12 mouse cellular contexts compared by ENCODE assay signal in genomic region chr10:127047954-127048353, GRCm38 (mm10). TPM values are rescaled to one million over a fixed set of nuclear protein-coding genes. Genes with fewer than 3 reads are reported as not detected.
DNase-seq lines count a peak whose midpoint lies in the region; ATAC-seq and TF ChIP-seq lines count a peak whose summit lies in the region.
"Had no signal": no experiment of that assay in that cellular context is flagged by ENCODE, and none has a peak within 500 bp of the region (broad histone marks: within the 10 kb centered on the region; RNA-seq: fewer than 3 reads in every experiment).

Cyp27b1 (plus strand) TSS chr10:127048250.

- no peak for TF ChIP-seq CTCF in heart, adult 2 months (IDR thresholded peaks at IDR 0.05)
- no peak for TF ChIP-seq CTCF in midbrain, postnatal 0 days (IDR thresholded peaks at IDR 0.05)

- H3K4me1 ChIP-seq in heart, embryonic 15.5 days (replicated peaks) = peaks cover 19% of the 10 kb centered on the region
- H3K4me1 ChIP-seq in heart, adult 2 months (ENCODE audit: control insufficient read depth, insufficient read depth, low read length) = peaks cover 1% of the 10 kb centered on the region
- peaks cover 4% of the 10 kb centered on the region for H3K4me1 ChIP-seq in midbrain, embryonic 12.5 days
- no peaks in the 10 kb centered on the region for H3K4me1 ChIP-seq in midbrain, postnatal 0 days (ENCODE audit: insufficient read depth, low read length)
- H3K4me1 ChIP-seq in intestine, embryonic 16.5 days (ENCODE audit: control insufficient read depth, insufficient read depth, low read length) = peaks cover under 1% of the 10 kb centered on the region; the same call in 1 of the 2 replicates
- peaks cover 12% of the 10 kb centered on the region for H3K4me1 ChIP-seq in stomach, embryonic 16.5 days (ENCODE audit: control insufficient read depth, insufficient read depth, low read length)

- H3K4me2 ChIP-seq in heart, embryonic 15.5 days = peak within 1 kb of the TSS; percentile 53
- H3K4me2 ChIP-seq in midbrain, embryonic 12.5 days (replicated peaks) = no peak within 1 kb of the TSS
- H3K4me2 ChIP-seq in midbrain, postnatal 0 days (ENCODE audit: low read depth, low read length, poor library complexity, severe bottlenecking) = no peak within 1 kb of the TSS
- H3K4me2 ChIP-seq in intestine, embryonic 16.5 days (ENCODE audit: low read depth, low read length) = peak within 1 kb of the TSS; percentile 41
- peak within 1 kb of the TSS; percentile 51 for H3K4me2 ChIP-seq in stomach, embryonic 16.5 days (ENCODE audit: low read depth, low read length)

- TF ChIP-seq EP300 in heart, adult 2 months (IDR thresholded peaks at IDR 0.05; ENCODE audit: insufficient read depth, low read depth, low read length) = no peak

- no peak within 1 kb of the TSS for H3K27ac ChIP-seq in heart, embryonic 15.5 days
- H3K27ac ChIP-seq in heart, adult 2 months = no peak within 1 kb of the TSS
- no peak within 1 kb of the TSS for H3K27ac ChIP-seq in midbrain, embryonic 12.5 days (replicated peaks)
- no peak within 1 kb of the TSS for H3K27ac ChIP-seq in midbrain, postnatal 0 days (ENCODE audit: low read depth, low read length)
- no peak within 1 kb of the TSS for H3K27ac ChIP-seq in intestine, embryonic 16.5 days (ENCODE audit: low read length)
- H3K27ac ChIP-seq in stomach, embryonic 16.5 days (ENCODE audit: low read length) = no peak within 1 kb of the TSS

- H3K36me3 ChIP-seq in heart, embryonic 15.5 days = peaks cover 9% of the 10 kb centered on the region; the same call in 1 of the 2 replicates
- H3K36me3 ChIP-seq in heart, adult 2 months (ENCODE audit: control insufficient read depth, insufficient read depth, low read length) = no peaks in the 10 kb centered on the region
- H3K36me3 ChIP-seq in midbrain, embryonic 12.5 days = peaks cover 16% of the 10 kb centered on the region; the same call in 1 of the 2 replicates
- no peaks in the 10 kb centered on the region for H3K36me3 ChIP-seq in midbrain, postnatal 0 days (ENCODE audit: insufficient read depth, low read length)
- H3K36me3 ChIP-seq in intestine, embryonic 16.5 days (ENCODE audit: control insufficient read depth, insufficient read depth, low read length) = 0 out of 2 replicates have a peak, but pooled peaks cover 3% of the 10 kb centered on the region
- H3K36me3 ChIP-seq in stomach, embryonic 16.5 days (ENCODE audit: control insufficient read depth, insufficient read depth, low read length) = 0 out of 2 replicates have a peak, but pooled peaks cover 2% of the 10 kb centered on the region

- H3K9me3 ChIP-seq in heart, embryonic 15.5 days (replicated peaks) = no peaks in the 10 kb centered on the region
- H3K9me3 ChIP-seq in midbrain, embryonic 12.5 days = no peaks in the 10 kb centered on the region
- no peaks in the 10 kb centered on the region for H3K9me3 ChIP-seq in midbrain, postnatal 0 days (ENCODE audit: low read length)
- no peaks in the 10 kb centered on the region for H3K9me3 ChIP-seq in intestine, embryonic 16.5 days (ENCODE audit: control insufficient read depth, low read length)
- no peaks in the 10 kb centered on the region for H3K9me3 ChIP-seq in stomach, embryonic 16.5 days (replicated peaks; ENCODE audit: control insufficient read depth, low read length)

- TF ChIP-seq POLR2A in heart, adult 2 months (IDR thresholded peaks at IDR 0.05; ENCODE audit: insufficient read depth, low read depth, low read length) = no peak

- ATAC-seq in heart, embryonic 15.5 days (replicated peaks; ENCODE audit: insufficient number of reproducible peaks, insufficient read depth, low FRiP score, low read depth) = no peak
- ATAC-seq in midbrain, embryonic 12.5 days (ENCODE audit: low FRiP score, low read depth) = no peak
- no peak for ATAC-seq in midbrain, postnatal 0 days (ENCODE audit: low FRiP score)
- no peak for ATAC-seq in intestine, embryonic 16.5 days
- ATAC-seq in stomach, embryonic 16.5 days (ENCODE audit: insufficient read depth, low FRiP score) = no peak
- ATAC-seq in erythroblast, adult 5-6 weeks (replicated peaks; ENCODE audit: low FRiP score, poor library complexity, severe bottlenecking) = no peak

- no peak for DNase-seq in heart, adult 2 months
- DNase-seq in midbrain, postnatal 0 days (ENCODE audit: low spot score) = no peak
- DNase-seq in cerebellum, adult 8-10 months = no peak
- DNase-seq: adrenal gland, adult 2 months; cerebellum, postnatal 14 days; layer of hippocampus, postnatal 36 days had no signal

- no peaks in the 10 kb centered on the region for H3K79me2 ChIP-seq in heart, adult 2 months (replicated peaks; ENCODE audit: control insufficient read depth, insufficient read depth, low read length)

- intact Hi-C loops in heart, adult 2 months (cut with DNase I) = no loop called here

- H3K9ac ChIP-seq in heart, embryonic 15.5 days = no peak within 1 kb of the TSS
- H3K9ac ChIP-seq in heart, adult 2 months (ENCODE audit: low read depth, low read length) = no peak within 1 kb of the TSS
- no peak within 1 kb of the TSS for H3K9ac ChIP-seq in midbrain, embryonic 12.5 days (replicated peaks)
- H3K9ac ChIP-seq in midbrain, postnatal 0 days (replicated peaks; ENCODE audit: low read length, poor library complexity, severe bottlenecking) = no peak within 1 kb of the TSS
- no peak within 1 kb of the TSS; the same call in 1 of the 2 replicates for H3K9ac ChIP-seq in intestine, embryonic 16.5 days (ENCODE audit: low read depth, low read length)
- H3K9ac ChIP-seq in stomach, embryonic 16.5 days (ENCODE audit: low read length) = peak within 1 kb of the TSS; percentile 43

- 30% methylated on average over 5 of the region's 5 CpGs for WGBS in heart, embryonic 15.5 days
- WGBS in heart, adult 2 months = 42% methylated on average over 5 of the region's 5 CpGs
- 32% methylated on average over 5 of the region's 5 CpGs for WGBS in midbrain, embryonic 12.5 days
- WGBS in midbrain, postnatal 0 days = 29% methylated on average over 5 of the region's 5 CpGs
- 41% methylated on average over 5 of the region's 5 CpGs for WGBS in intestine, embryonic 16.5 days
- WGBS in stomach, embryonic 16.5 days = 30% methylated on average over 5 of the region's 5 CpGs

- H3K27me3 ChIP-seq in heart, embryonic 15.5 days = peaks cover 59% of the 10 kb centered on the region
- peaks cover 13% of the 10 kb centered on the region for H3K27me3 ChIP-seq in heart, adult 2 months (ENCODE audit: control insufficient read depth, insufficient read depth, low read length)
- H3K27me3 ChIP-seq in midbrain, embryonic 12.5 days = peaks cover 58% of the 10 kb centered on the region
- peaks cover 33% of the 10 kb centered on the region for H3K27me3 ChIP-seq in midbrain, postnatal 0 days (ENCODE audit: insufficient read depth, low read length)
- H3K27me3 ChIP-seq in intestine, embryonic 16.5 days (replicated peaks; ENCODE audit: control insufficient read depth, insufficient read depth, low read length) = peaks cover 42% of the 10 kb centered on the region
- H3K27me3 ChIP-seq in stomach, embryonic 16.5 days (ENCODE audit: control insufficient read depth, insufficient read depth, low read length) = peaks cover 45% of the 10 kb centered on the region

- peak within 1 kb of the TSS; percentile 28 for H3K4me3 ChIP-seq in heart, embryonic 15.5 days
- no peak within 1 kb of the TSS for H3K4me3 ChIP-seq in heart, adult 2 months
- H3K4me3 ChIP-seq in midbrain, embryonic 12.5 days = 0 out of 2 replicates have a peak within 1 kb of the TSS, but pooled peaks have one; percentile 10
- H3K4me3 ChIP-seq in midbrain, postnatal 0 days (ENCODE audit: low read depth, low read length) = no peak within 1 kb of the TSS
- H3K4me3 ChIP-seq in intestine, embryonic 16.5 days (ENCODE audit: low read length) = peak within 1 kb of the TSS; percentile 31
- peak within 1 kb of the TSS; percentile 31 for H3K4me3 ChIP-seq in stomach, embryonic 16.5 days (replicated peaks; ENCODE audit: low read length)

RNA-seq across cellular contexts. Expression of gene Cyp27b1, which starts in this region (rescaled TPM):
- 0.08 and 0.13 TPM in 2 replicates for polyA plus RNA-seq in heart, embryonic 15.5 days (2015; fragmentation: Nextera tagmentation; extraction: Ambion mirVana)
- total RNA-seq in heart, adult 2 months (2021) = under 1 TPM in 1 of 2 experiments, not detected in 1; 0.10 TPM
- polyA plus RNA-seq in heart, adult 2 months (2012; rRNA removed) = 0.12 and 0.35 TPM in 2 replicates
- 0.09 and 0.16 TPM in 2 replicates for polyA plus RNA-seq in midbrain, embryonic 12.5 days (2016; fragmentation: Nextera tagmentation; extraction: Ambion mirVana)
- 0.22 TPM in 1 of 2 replicates, not detected in the other for total RNA-seq in midbrain, postnatal 0 days (2014; rRNA removed)
- polyA plus RNA-seq in midbrain, postnatal 0 days (2015; fragmentation: Nextera tagmentation; extraction: Ambion mirVana) = 0.13 TPM in 1 of 2 replicates, not detected in the other
- polyA plus RNA-seq in intestine, embryonic 16.5 days (2015; fragmentation: Nextera tagmentation; extraction: Ambion mirVana) = 0.05 and 0.11 TPM in 2 replicates
- 0.21 and 0.37 TPM in 2 replicates for polyA plus RNA-seq in stomach, embryonic 16.5 days (2015; fragmentation: Nextera tagmentation; extraction: Ambion mirVana)
- not detected in 2 replicates for total RNA-seq in erythroblast, adult 5-6 weeks (2015; ENCODE audit: low replicate concordance)
- total RNA-seq in erythroblast, adult 5-6 weeks (2017; ENCODE audit: low replicate concordance) = not detected in 2 replicates
- polyA plus RNA-seq: neural tube, embryonic 14.5 days had no signal

Comparison
In these comparisons a context has a peak if more than half of its experiments do, and no peak if none do; other contexts are left out.
1. H3K4me3 ChIP-seq: peak in heart, embryonic 15.5 days (single experiment), midbrain, embryonic 12.5 days (single experiment), intestine, embryonic 16.5 days (single experiment) and stomach, embryonic 16.5 days (single experiment); none in heart, adult 2 months (single experiment) and midbrain, postnatal 0 days (single experiment).
2. H3K4me2 ChIP-seq: peak in heart, embryonic 15.5 days (single experiment), intestine, embryonic 16.5 days (single experiment) and stomach, embryonic 16.5 days (single experiment); none in midbrain, embryonic 12.5 days (single experiment) and midbrain, postnatal 0 days (single experiment).